Mouse (Mus musculus): ENCODE results near the gene Fscn1.

Gene Fscn1

DNA sequence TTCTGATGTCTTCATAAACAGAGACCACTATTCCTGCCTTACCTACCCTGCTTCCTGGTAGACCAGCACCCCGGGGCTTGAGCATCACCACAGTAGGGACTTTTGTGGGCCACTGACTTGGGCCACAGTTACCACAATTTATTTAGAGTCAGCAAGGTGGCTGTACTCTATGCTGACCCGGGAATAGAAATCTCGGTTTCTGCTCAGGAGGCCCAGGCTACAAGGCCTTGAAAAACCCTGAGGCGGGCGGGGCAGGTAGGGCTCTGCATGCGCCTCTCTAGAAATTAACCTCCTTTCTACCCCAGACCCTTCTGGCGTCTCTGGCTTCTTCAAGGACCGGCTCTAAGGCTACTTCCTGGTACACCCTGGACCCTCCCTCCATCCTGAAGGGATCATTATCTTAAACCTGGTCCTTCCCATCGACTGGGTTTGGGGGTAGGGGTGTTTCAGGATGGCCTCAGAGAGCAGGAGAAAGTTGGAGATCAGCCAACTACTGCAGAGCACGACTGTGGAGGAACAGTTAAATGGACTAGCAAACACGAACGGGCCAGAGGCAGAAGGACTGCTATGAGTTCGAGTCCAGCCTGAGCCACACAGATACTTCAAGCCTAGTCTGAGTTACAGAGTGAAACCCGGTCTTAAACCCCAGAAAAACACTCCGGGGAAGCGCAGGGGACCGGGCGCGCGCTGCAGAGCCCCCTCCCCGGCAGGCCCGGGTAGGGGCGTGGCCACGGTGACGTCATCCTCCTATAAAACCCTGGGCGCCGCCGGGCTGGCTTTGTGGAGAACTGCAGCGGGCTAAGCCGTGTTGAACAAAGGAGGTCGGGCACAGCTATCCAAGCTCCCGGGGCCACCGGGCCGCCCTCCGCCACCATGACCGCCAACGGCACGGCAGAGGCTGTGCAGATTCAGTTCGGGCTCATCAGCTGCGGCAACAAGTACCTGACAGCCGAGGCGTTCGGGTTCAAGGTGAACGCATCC is at the start of gene Fscn1:
Gene Fscn1 (plus strand): TSS at position 768 of the 981 bp plus-strand sequence.
- DNase-seq = peak; percentile 88

DNA sequence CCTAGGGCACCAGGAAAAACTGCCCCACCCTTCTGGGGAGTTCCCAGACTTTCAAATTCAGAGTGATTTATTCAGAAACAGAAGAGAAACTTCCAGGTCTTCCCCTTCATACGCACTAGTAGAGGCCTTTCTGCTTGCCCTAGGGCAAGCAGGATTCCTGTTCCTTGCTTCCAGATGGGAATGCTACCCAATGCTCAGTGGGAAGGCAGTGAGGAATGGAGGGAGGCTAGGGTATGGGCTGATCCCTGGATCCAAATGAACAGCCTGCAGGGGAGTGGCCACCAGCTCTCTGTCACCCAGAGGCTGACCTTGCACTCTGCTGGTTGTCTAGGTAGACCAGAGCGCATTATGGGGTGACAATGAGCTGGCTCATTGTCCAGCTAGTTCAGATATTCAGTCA is 48.5 kb upstream of the Fscn1 start:
- DNase-seq = no peak

DNA sequence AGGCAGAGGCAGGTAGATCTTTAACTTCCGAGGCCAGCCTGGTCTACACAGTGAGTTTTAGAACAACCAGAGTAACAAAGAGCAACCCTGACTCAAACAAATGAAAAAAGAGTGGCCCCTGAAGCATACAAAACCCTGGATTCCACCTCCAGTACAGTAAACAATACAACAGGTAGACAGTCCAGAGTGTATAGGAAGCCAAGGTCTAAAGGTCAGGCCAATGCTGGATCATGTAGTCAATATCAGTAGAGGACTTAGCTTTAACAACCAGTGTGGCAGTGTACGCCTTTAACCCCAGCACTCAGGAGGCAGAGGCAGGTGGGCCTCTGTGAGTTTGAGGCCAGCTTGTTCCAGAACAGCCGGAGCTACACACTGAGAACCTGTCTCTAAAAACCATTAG is 47.8 kb upstream of the Fscn1 start:
- no peak for DNase-seq

DNA sequence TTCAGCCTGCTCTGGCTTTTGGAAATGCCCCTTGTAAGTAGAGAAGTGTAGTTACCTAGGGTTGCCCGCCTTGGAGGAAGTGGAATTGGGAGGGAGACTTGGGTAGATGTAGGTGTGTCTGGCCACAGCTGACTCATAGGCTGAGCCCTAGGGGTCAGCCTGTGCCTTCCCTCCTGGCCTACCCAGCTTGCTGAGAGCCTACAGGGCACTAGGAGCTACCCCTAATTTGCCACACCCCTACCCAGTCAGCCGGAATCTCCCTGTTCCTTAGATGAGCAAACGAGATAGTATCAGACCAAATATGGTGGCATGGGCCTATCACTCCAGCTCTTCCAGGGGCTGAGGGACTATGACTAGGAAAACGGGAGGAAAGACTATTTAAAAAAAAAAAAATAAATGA is 47.4 kb upstream of the Fscn1 start:
- DNase-seq = no peak

DNA sequence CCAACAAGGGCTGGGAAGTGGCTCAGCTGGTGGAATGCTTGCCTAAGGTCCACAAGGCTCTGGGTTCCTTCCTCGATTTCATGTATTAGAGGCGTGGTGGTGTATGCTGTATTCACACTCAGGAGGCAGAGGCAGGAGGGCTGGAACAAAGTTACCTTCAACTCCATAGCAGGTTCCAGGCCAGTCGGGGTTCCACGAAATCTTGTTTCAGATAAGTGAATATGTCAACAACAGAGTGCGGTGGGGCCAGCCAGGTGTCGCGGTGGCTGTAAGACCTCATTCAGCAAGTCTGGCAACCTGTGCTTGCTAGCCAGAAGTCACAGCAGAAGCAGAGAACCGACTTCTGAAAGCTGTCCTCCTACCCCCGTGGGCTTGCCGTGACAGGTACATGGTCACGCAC is 44.9 kb upstream of the Fscn1 start:
- no peak for DNase-seq

DNA sequence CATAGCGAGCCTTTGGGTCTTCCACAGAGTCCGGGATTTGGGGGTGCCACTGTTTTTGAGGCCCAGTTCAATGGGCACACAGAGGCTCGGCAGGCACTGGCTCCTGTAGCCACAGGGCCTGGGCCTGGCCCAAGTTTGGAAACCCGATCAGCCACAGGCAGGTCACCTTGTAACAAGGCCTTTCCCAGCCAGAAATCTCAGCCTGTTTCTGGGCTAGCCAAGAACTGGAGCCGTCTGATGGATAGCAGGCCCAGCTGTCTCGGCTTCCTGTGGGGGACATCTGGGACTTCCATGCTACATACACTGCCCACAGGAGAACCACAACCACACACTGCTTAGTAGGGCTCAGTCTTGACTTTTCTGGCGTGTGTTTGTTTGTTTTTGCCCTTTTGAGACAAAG is 43.5 kb upstream of the Fscn1 start:
- no peak for DNase-seq

DNA sequence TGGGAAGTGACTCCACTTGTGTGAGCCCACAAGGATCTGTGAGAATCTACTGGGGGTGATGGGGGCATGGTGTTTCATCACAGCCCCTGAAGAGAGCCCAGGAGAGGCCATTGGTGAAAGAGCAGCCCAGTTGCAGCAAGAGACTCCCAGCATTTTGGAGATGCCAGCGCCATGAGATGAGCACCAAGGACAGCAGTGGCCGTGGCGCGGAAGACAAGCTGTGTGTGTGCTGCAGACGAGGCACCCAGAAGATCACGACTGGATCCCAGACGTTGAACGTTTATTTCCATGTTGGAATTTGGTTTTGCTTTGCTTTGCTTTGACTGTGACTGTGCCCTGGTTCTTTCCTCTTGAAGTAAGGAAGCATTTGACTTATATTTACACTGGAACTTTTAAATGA is 42.7 kb upstream of the Fscn1 start:
- no peak for DNase-seq

DNA sequence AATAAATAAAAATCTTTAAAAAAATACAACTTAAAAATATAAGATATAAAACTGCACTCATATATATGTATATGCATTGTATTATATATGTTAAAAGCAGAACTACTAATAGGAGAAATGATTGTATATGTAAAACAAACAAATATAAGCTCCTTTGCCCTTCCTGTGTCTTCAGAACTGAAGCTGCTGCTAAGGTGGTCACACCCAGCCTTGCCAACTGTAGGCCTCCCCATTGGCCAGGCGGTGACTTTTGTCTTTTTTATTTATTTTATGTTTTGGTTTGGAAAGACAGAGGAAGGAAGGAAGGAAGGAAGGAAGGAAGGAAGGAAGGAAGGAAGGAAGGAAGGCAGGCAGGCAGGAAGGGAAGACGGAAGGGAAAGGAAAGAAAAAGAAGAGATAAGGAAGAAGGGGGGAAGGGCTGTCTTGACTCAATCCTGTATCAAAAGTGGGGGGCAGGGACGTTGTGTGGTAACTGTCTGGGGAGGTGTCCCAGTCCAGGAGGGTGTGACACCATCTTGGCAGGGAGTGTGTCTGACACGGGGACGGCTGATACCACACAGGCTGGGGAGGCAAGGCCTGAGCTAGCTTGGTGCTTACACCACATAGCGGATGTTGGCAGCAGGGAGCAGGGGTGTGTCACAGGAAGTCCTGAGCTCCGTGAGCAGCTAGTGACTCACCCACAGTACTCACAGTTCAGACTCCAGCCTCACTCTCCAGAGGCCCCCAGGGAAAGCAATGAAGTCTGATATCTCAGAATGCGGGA is 39.7 kb upstream of the Fscn1 start:
- peak; percentile 80 for DNase-seq

DNA sequence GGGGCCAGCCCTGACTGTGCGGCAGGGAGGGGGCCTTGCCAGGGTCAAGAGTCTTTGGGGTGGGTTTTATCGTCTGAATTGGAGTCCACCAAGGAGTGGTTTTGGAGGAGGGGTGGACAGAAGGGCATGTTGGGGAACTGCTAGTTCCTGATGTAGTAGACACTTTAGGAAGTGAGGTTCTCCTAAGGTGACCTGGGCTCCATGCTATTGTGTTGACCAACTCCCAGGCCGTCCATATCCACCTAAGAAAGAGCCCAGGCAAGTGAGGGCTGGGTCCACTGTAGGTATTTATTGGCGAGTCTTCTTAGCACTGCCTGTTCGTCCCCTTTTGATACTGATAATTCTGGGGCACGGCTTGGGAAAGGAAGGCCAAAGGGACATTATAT is 39.1 kb upstream of the Fscn1 start:
- no peak for DNase-seq

DNA sequence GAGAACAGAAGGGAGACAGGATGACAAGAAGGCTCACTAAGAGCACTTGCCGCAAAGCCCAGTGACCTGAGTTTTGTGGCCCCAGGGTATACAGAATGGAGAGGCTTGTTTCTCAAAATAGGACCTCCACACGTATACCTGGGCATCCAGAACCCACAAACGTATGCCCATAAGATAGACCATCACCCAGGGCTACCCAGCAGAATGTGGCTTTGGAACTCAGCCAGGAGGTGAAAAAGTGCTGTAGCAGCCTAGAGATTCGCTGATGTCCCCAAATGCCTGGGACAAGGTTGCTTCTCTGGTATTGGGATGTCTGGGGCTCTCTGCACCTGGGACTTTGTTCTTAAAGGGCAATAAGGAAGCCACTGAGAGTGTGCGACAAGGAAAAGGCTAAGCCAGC is 37.9 kb upstream of the Fscn1 start:
- no peak for DNase-seq

DNA sequence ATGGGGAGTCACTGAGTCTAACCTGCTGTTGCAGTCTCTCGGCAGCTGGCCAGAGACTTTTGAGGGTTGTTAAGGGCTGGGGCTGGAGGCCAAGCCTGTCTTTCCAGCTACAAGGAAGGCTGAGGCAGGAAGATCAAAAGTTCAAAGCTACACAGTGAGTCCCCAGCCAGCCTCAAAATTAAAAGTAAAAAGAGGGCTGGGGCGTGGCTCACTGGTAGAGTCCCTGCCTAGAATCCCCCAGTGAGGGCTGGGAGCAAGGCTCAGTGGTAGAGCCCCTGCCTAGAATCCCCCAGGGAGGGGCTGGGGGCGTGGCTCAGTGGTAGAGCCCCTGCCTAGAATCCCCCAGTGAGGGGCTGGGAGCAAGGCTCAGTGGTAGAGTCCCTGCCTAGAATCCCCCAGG is 36.4 kb upstream of the Fscn1 start:
- no peak for DNase-seq

DNA sequence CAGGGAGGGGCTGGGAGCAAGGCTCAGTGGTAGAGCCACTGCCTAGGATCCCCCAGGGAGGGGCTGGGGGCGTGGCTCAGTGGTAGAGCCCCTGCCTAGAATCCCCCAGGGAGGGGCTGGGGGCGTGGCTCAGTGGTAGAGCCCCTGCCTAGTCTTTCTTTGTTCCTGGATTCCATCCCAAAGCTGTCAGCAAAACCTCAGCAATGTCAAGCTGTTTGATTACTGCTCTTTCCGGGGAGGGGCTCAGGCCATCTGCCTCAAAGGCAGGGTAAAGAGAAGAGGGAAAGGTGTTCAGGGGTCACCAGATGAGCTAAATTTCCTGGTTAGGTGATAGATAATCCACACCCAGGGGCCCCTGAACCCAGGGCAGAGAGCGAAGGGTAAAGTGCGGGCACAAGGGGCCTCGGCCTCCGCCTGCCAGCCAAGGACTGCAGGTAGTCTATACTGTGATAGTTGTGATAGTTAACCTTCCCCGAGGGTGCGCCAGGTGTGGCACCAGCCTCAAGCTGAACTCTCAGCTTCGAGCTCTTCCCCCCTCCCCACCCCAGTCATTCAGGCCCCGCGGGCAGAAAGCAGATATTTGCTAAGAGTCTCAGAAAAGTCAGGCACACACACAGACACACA is 35.7 kb upstream of the Fscn1 start:
- no peak for DNase-seq

DNA sequence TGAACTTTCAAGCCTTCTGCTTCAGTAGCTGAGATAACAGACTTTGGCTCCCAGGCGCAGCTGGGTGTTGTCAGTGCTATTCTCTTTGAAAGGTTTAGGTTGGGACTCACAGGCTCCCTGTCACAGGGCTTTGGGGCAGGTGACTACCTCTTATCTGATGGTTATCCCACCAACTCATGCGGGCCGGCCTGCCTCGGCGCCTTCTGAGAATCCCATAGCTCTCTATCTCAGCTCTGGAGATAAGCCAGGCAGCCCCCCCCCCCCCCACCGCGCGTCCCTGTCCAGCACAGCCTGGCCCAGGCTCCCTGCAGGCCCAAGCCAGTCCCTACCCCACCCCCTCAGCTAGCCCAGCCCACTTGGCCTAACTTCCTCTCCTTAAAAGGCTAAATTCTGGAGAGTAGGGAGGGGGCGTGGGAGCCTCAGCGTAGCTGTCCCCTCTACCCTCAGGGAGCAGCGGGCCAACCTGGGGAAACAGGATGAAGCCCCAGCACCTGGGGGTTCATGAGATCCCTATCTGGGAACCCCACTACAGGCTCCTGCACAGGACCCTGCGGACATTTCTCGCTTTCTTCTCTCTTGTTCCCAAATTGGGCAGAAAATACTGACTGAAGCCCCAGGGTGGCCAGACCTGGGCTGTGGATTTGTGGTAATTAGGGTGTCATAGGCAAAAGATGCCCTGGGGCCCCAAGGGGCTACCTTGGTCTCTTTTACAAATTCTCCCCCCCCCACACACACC is 33.8 kb upstream of the Fscn1 start:
- peak; percentile 69 for DNase-seq

DNA sequence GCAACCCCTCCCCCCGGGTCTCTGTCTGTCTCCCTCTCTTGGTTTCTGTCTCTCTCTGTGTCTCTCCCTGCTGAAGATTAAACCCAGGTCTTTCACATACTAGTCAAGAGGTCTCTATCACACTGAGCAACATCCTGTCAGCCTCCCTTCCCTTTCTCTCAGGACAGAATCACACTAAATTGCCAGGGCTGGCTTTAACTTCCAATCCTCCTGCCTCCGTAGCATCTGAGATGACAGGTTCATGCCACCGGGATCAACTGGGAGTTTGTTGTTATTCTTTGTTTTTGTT is 33.3 kb upstream of the Fscn1 start:
- DNase-seq = no peak

DNA sequence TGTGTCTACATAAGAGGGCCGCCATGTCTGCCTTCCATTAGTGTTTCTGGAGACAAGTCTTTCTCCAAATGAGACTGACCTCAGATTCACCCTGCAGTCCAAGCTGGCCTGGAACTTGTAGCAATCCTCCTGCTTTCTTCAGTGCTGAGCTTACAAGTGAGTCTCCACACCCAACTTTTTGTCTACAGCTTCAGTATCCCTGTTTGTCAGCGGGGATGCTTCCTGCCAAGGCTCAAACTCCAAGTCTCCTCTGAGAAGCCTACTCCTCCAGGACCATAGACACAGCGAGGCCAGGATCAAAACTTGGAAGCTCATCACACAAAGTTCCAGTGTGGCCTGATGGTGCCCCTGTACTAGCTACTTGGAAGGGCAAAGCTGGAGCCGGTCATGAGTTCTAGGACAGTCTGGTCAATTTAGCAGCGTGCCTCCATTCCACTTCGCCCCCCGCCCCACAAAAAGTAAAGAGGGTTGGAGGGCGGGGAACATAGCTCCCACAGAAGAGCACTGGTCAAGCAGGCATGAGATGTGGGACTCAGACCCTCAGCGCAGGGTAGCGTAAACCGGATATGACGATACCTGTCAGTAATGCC is 32.7 kb upstream of the Fscn1 start:
- DNase-seq = no peak

DNA sequence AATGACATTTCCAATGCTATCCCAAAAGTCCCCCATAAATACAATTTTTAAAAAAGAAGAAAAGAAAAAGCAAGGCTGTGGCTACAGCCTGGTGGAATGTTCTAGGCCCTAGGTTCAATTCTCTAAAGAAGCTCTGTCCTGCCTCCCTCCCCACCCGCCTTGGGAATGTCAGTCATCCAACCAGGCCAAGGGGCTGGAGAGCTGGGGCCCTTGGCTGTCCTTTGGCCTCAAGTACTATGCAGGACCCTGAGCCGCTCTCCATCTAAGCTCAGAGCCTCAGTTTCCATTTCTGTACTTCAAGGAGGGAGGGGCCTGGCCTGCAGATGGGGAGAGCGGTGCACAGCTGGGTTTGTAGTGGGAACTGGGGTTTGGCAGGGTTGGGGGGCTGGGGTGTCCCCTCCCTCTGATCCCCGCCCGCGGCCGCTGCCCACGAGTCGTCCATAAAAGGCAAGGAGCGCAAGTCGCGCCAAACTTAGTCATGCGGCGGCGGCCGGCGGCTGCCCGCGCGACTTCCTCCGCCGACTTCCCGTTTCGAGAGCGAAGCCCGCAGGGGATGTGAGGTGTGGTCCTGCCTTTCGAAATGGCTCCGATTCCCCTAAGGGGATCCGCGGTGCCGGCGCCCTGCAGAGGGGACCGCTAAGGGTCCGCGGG is 31.3 kb upstream of the Fscn1 start:
- peak; percentile 85 for DNase-seq

DNA sequence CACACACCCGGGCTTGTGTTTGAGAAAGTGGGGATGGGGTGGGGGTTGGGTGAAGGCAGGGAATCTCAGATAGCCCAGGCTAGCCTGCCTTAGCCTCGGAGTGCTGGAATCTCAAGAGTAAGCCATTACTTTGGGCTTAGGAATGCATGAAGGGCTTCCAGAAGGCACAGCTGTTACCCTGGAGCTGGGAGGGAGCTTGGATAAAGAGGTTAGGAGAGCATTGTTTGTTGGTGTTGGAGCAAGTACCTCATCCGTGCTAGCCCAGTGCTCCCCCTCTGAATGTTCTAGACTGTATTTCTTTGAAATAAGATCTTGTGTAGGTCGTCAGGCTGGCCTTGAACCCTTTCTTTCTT is 30.8 kb upstream of the Fscn1 start:
- DNase-seq = no peak

DNA sequence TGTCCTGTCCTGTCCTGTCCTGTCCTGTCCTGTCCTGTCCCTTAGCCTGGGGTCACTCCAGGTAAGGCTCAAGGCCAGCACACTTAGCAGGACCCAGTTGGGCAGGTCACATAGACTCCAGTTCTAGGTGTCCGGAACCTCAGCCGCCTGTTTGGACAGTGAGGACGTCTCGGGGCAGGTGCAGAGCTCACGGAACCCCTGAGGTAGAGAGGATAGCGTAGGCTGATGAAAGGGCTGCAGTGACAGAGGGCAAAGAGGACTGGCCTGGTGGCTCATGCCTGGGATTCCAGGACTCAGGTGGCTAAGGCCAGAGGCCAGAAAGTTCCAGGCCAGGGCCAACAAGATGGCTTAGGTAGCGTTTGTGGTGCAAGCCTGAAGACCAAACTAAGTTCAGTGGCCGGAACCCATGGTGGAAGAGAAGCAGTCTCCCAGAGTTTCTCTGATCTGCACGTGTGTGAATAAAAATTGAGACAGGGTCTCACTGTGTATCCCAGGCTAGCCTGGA is 28.9 kb upstream of the Fscn1 start:
- DNase-seq = no peak

DNA sequence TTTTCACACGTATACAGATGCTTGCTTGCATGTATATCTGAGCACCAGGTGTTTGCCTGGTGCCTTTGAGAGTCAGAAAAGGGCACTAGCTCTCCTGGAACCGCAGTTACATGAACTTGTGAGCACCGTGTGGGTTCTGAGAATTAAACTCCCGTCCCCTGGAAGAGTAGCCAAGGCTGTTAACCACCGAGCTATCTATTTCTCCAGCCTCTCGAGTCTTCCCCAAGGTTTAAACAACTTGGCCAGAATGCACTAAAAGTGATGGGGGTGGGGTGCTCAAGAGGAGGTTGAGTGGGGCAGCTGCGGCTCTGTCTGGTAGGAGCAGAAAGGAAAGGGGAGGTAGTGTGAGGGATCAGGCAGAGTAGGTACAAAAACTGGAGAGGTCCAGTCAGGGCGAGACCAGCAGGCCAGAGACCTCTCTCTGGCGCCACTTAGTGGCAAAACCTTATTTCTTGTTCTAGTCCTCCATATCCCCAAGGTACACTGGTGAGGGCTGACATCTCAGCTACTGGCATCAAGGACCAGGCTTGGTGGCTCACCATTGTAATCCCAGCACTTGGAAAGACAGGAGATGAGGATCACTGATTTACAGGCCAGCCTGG is 28.0 kb upstream of the Fscn1 start:
- DNase-seq = peak; percentile 92

DNA sequence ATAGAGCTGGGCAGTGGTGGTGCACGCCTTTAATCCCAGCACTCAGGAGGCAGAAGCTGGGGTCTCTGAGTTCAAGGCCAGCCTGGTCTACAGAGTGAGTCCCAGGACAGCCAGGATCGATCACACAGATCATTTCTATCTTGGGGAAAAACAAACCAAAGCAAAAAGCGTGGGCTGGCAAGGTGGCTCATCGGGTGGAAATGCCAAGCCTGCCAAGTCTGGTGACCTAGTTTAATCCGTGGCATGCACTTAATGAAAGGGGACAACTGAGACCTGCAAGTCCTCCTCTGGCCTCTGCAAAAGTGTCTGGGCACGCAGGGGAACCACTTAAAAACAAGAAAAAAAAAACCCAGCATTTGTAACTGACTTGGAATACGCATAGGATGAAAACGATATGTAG is 27.4 kb upstream of the Fscn1 start:
- no peak for DNase-seq

DNA sequence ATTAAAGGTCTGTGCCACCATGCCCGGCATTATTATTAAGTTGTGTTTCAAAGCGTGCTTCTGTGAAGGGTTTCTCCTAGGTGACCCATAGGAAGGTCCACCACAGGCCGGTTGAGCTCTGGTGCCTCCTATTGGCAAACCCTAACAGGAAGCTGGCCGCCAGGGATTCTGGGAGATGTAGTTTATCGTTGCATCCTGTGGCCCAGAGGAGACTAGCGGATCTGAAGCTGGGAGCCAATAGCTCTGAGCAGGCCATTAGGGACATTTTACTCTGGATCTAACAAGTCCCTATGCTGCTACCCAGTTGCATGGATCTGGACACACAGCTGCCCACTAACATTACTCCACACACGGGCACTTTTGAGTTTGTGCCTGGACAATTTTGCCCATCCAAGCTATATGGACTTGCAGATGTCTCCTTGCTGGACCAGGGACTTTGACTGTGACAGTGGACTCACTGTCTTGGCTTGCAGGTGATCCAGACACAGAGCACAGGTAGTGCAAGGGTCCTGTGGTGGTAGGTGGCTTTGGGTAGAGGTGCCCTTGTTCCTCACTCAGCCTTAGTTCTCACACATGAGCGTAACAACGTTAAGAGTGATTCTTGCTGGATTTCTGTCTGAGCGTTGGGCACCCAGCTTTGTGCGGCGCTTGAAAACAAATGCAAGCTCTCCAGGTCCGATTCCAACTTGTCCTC is 24.4 kb upstream of the Fscn1 start:
- peak; percentile 81 for DNase-seq
